In the genomic region with DNA sequence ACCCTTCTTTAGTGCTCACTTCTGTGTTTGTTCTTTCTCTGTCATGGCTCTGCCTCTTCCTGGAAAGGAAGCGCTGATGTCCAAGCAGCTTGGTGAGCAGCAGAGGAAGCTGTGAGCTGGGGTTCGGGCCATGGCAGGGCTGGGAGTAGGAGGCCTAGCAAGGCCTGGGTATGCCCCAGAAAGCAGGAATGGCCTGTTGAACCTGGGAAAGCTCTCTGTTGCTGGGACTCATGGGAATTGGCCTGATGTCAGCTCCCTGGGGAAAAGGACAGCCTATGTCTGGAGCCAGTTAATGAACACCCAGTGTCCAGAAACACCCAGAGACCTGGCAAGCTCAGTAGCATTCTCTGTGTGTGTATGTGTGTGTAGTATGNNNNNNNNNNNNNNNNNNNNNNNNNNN, we compare ENCODE assay signal across 9 mouse cellular contexts. TPM values are rescaled to one million over a fixed set of nuclear protein-coding genes. Genes with fewer than 3 reads are reported as not detected.
A peak's percentile ranks its signal among the peaks of the same experiment; 100 is the strongest.
DNase-seq lines count a peak whose midpoint lies in the region; ATAC-seq and TF ChIP-seq lines count a peak whose summit lies in the region.
"Had no signal": no experiment of that assay in that cellular context is flagged by ENCODE, and none has a peak within 500 bp of the region (broad histone marks: within the 10 kb centered on the region; RNA-seq: fewer than 3 reads in every experiment).

No protein-coding gene starts in this region.

- DNase-seq in lung, embryonic 14.5 days: no peak
- no peak for DNase-seq in lung, postnatal 25 days (ENCODE audit: low spot score)
- peak; percentile 88 for DNase-seq in kidney, postnatal 14 days
- no peak for DNase-seq in spleen, postnatal 14 days (ENCODE audit: low spot score in 2 of 2)
- DNase-seq in ovary, postnatal 14 days (ENCODE audit: low spot score): no peak
- DNase-seq: thymus, adult 2 months had no signal

- H3K9me3 ChIP-seq in lung, embryonic 14.5 days (ENCODE audit: low read depth, low read length): no peaks in the 10 kb centered on the region
- H3K9me3 ChIP-seq in heart, embryonic 16.5 days (replicated peaks; ENCODE audit: control insufficient read depth, low read length): no peaks in the 10 kb centered on the region
- H3K9me3 ChIP-seq: midbrain, embryonic 12.5 days had no signal

- peak overlapping the region; percentile 78 for H3K27ac ChIP-seq in lung, embryonic 14.5 days (ENCODE audit: low read depth)
- peak overlapping the region; percentile 77 for H3K27ac ChIP-seq in heart, embryonic 16.5 days (ENCODE audit: low read length)
- peak overlapping the region; percentile 68 for H3K27ac ChIP-seq in small intestine, adult 2 months (ENCODE audit: insufficient read depth, low read depth, low read length)
- H3K27ac ChIP-seq: midbrain, embryonic 12.5 days had no signal

- no peaks in the 10 kb centered on the region for H3K36me3 ChIP-seq in lung, embryonic 14.5 days (ENCODE audit: insufficient read depth)
- no peaks in the 10 kb centered on the region for H3K36me3 ChIP-seq in heart, embryonic 16.5 days (ENCODE audit: control insufficient read depth, insufficient read depth)
- H3K36me3 ChIP-seq in small intestine, adult 2 months (ENCODE audit: control insufficient read depth, insufficient read depth, low read length): no peaks in the 10 kb centered on the region
- H3K36me3 ChIP-seq: midbrain, embryonic 12.5 days had no signal

- H3K9ac ChIP-seq in lung, embryonic 14.5 days: no peak overlapping the region
- 0 out of 2 replicates have a peak overlapping the region, but pooled peaks have one; percentile 12 for H3K9ac ChIP-seq in heart, embryonic 16.5 days (ENCODE audit: low read length)
- H3K9ac ChIP-seq: midbrain, embryonic 12.5 days had no signal

- 82% methylated on average over 2 of the region's 2 CpGs for WGBS in lung, embryonic 14.5 days
- 82% methylated on average over 2 of the region's 2 CpGs for WGBS in heart, embryonic 16.5 days
- WGBS in small intestine, adult 2 months: 75% methylated on average over 2 of the region's 2 CpGs

- H3K4me2 ChIP-seq in lung, embryonic 14.5 days: peak overlapping the region; percentile 36; the same call in 1 of the 2 replicates
- H3K4me2 ChIP-seq in heart, embryonic 16.5 days (ENCODE audit: low read depth, low read length): peak overlapping the region; percentile 17
- H3K4me2 ChIP-seq: midbrain, embryonic 12.5 days had no signal

- H3K27me3 ChIP-seq in lung, embryonic 14.5 days (ENCODE audit: insufficient read depth, low read length): no peaks in the 10 kb centered on the region
- H3K27me3 ChIP-seq in heart, embryonic 16.5 days (ENCODE audit: control insufficient read depth, insufficient read depth, low read length): no peaks in the 10 kb centered on the region
- H3K27me3 ChIP-seq in small intestine, adult 2 months (ENCODE audit: control insufficient read depth, insufficient read depth, low read length): no peaks in the 10 kb centered on the region
- H3K27me3 ChIP-seq: midbrain, embryonic 12.5 days had no signal

- no peak for TF ChIP-seq CTCF in lung, embryonic 14.5 days (IDR thresholded peaks at IDR 0.05; ENCODE audit: low read depth)
- TF ChIP-seq CTCF in small intestine, adult 2 months (IDR thresholded peaks at IDR 0.05; ENCODE audit: extremely low read depth, insufficient read length, insufficient replicate concordance, low read depth, low read length): no peak

- TF ChIP-seq POLR2A in small intestine, adult 2 months (IDR thresholded peaks at IDR 0.05; ENCODE audit: low read depth, low read length): no peak

- no peaks in the 10 kb centered on the region for H3K4me1 ChIP-seq in lung, embryonic 14.5 days (ENCODE audit: insufficient read depth)
- H3K4me1 ChIP-seq in heart, embryonic 16.5 days (ENCODE audit: control insufficient read depth, insufficient read depth, low read length): peaks cover 4% of the 10 kb centered on the region; the same call in 1 of the 2 replicates
- H3K4me1 ChIP-seq in small intestine, adult 2 months (ENCODE audit: control insufficient read depth, insufficient read depth, insufficient read length, low read length): peaks cover 3% of the 10 kb centered on the region
- H3K4me1 ChIP-seq: midbrain, embryonic 12.5 days had no signal

- H3K4me3 ChIP-seq in lung, embryonic 14.5 days (ENCODE audit: low read depth, low read length): no peak overlapping the region
- no peak overlapping the region for H3K4me3 ChIP-seq in heart, embryonic 16.5 days (ENCODE audit: low read length)
- peak overlapping the region; percentile 38 for H3K4me3 ChIP-seq in small intestine, adult 2 months (ENCODE audit: low read depth, low read length)
- H3K4me3 ChIP-seq: midbrain, embryonic 12.5 days had no signal

- no peak for ATAC-seq in lung, embryonic 14.5 days (ENCODE audit: insufficient read depth)
- no peak for ATAC-seq in heart, embryonic 16.5 days (replicated peaks; ENCODE audit: extremely low read depth, insufficient read depth, low FRiP score)

RNA-seq across cellular contexts. Expression of a gene that starts 20.3 kb away (rescaled TPM):
- polyA plus RNA-seq in lung, embryonic 14.5 days (2014; fragmentation: Nextera tagmentation; extraction: Ambion mirVana): 0.45 and 1.8 TPM in 2 replicates
- 5.2 and 5.9 TPM in 2 replicates for polyA plus RNA-seq in heart, embryonic 16.5 days (2015; fragmentation: Nextera tagmentation; extraction: Ambion mirVana)
- 0.10 TPM in 1 of 2 replicates, not detected in the other for polyA plus RNA-seq in small intestine, adult 2 months (2012; rRNA removed)

RNA-seq across cellular contexts. Expression of a gene that starts 50.3 kb away (rescaled TPM):
- polyA plus RNA-seq in lung, embryonic 14.5 days (2014; fragmentation: Nextera tagmentation; extraction: Ambion mirVana): 2.9 and 3.9 TPM in 2 replicates
- 1.1 and 1.7 TPM in 2 replicates for polyA plus RNA-seq in heart, embryonic 16.5 days (2015; fragmentation: Nextera tagmentation; extraction: Ambion mirVana)
- polyA plus RNA-seq in small intestine, adult 2 months (2012; rRNA removed): 15.3 and 16.5 TPM in 2 replicates
